Mouse (Mus musculus) naive thymus-derived CD4-positive, alpha-beta T cell, adult 2 months (primary cell): ENCODE measurements around the gene Zbtb5.
A peak's percentile ranks its signal among the peaks of the same experiment; 100 is the strongest.
"Not testable (repeated sequence)": the region's sequence is repeated elsewhere in the genome, so short reads cannot be mapped to it uniquely, and the experiment has no call there.

ENCODE experiments used
- DNase-seq: peaks from one replicate; pipeline ENCODE4 v3.0.0-alpha.2; 2011; ENCODE audit warnings: low read depth

Gene Zbtb5

DNA sequence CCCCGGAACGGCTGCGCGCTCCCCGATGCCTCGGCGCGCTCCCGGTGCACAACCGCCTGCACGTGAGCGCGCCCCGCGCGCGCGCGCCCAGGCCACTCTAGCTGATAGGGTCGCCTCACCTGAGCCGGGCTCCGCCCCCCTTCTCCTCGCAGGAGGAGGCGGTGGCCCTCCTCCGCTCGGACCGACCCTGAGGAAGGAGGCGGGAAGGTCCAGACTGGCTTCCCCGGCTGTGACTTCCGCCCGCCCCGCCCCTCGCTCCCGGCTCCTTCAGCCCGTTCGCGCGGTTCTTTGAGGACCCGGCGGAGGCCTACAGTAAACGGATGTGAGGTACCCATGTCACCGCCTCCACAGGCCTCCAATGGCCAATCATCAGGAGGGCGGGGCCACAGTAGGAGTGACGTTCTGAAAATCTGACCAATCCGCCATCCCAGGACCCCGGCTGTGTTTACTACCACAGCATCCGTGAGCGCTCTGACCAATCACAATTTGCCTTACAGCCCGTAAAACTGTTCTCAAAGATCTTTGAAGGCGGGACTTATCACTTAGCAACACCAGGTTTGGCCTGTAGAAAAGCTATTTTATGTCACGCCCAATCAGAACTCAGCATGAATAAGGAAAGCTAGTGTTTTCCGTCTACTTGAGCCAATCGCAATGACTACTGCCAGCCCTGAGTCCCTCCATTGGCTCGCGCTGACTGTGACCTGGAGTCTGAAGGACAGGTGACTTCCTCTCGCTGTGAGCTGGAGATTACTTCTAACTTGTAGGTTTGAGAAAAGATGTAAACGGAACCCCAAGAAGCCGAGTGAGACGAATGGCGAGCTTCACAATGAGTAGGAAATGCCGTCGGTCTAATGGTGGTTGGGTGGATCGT, at the start of gene Zbtb5:
Gene Zbtb5, minus strand, starts transcription at position 308 of the 871 bp plus-strand sequence.
- peak; percentile 100 for DNase-seq

DNA sequence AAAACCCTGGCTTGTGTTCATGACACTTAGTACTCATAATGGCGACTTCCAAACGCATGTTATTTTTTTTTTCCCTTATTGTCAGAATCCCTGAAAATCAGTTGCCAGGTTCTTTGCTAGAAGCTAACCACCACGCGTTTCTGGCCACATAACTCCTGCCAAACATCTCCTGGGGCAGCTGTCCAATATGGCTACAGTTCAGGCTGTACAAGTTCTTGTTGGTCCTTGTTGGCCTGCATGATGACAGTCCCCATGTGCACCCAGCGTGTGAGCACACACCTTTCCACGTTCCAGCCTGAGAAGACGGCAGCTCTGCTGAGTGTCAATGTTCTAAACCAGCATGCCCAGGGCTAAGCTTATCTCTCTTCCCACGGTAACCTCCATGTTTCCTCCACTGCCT, 43.2 kb upstream of the Zbtb5 start:
- no peak for DNase-seq

DNA sequence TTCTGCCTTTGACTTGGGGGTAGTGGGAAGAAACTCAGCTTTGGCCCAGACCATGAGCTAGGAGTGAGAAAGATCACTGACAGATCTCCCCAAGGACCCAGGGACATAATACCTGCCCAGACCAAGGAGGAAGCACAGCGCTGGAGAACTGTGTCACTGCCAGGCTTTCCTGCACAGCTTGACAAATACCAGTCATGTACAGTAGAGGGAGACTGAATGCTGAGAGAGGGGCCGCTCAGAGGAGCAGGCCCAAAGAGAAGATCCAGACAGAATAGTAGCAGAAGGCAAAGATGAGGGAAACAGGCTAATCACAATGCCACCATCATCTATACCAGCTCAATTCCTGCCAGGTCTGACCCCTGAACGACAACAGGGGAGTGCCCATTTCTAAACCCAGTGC, 42.6 kb upstream of the Zbtb5 start:
- DNase-seq = peak; percentile 9

DNA sequence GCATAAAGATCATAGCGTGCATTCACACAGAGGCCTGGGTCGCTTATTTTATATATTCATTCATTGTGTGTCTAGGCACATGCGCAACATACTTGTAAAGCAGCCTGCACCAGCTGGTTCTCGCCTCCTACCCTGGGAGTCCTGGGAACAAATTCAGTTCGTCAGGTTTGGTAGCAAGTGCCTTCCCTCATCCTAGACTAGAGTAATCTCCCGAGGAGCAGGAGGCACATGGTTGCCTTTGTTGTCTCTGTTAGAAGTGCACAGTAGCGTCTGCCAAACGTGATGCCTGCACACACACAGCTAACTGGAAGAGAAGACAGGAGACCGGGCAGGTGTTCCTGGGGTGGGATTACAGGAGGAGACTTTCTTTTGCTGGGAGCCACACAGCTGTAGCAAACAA, 35.7 kb upstream of the Zbtb5 start:
- no peak for DNase-seq

DNA sequence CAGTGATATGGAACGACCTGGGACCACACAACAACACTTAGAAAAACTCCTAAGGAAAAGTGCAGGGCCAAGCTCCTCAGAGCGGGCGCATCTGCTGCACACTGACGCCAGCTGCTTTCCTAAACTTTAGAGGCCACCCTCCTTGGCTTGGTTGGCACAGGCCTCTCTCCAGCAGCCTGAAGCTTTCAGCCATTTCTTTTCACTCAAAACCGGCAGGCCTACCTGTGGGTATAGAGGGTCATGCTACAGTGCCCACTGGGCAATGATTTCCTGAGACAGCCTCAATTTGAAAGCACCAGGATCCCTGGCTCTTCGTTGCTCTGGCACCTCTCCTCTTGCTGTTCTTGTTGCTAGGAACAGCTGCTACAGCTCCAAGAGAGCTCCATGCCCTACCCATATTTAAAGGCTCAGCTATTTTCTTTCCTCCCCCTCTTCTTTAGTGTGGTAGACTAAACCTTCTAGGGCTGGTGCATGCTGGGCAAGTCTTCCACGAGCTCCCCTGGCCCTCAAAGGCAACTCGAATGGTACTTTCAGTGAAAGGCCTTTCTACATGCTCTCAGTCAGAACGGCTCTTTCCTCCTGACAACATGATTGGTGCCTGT, 35.2 kb upstream of the Zbtb5 start:
- DNase-seq = no peak

DNA sequence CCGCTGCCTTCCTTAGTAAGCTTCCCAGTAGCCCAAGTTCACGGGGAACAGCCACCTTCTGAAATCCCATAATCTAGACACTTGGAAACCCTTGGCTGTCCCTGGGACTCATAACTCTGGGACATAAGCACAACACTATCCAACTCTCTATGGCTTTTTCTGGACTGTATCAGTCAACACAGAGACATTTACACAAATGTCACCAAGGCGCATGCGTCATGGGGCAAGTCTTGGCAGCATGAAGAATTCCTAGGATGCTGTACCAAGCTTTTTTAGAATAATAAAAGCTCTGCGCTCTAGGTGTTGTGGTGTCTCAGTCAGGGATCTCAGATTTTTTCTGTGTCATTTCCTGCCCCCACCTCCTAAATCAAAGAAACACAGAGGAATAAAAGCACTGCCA, 34.5 kb upstream of the Zbtb5 start:
- no peak for DNase-seq

DNA sequence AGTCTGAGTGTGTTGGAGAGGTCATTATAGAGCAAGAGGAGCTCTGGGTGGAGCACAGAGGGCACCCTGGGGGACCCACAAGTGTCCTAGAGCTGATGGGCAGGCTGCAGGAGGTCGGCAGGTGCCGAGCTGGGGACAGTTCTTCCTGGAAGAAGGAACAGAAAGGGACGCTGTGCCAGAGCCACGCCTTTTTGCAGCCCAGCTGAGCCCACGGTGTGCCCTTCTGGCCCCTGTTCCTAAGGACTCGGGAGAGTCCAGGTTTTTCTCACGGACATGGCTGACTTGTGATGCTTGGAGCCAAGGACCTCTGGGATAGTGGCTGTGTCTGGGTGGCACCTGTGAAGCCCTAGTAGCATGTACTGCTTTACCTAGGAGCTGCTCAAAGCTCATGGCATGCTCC, 28.6 kb upstream of the Zbtb5 start:
- DNase-seq = no peak

DNA sequence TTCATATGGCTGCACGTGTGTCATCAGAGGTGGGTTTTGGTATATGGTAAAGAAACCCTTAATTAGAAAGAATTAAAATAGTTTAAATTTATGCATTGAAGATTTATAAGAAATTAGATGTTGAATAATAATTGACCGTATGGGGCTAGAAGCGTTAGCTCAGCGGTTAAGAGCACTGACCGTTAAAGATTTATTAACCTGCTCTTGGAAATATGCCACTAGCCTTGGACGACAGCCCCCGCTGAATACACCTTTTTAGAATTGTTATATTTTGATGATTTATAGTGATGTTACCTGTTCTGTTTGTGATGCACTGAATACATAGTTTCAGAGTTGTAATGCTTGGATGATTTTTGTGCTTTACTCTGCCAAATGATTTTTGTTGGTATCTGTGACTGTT, 27.3 kb upstream of the Zbtb5 start:
- DNase-seq = not testable (repeated sequence)

DNA sequence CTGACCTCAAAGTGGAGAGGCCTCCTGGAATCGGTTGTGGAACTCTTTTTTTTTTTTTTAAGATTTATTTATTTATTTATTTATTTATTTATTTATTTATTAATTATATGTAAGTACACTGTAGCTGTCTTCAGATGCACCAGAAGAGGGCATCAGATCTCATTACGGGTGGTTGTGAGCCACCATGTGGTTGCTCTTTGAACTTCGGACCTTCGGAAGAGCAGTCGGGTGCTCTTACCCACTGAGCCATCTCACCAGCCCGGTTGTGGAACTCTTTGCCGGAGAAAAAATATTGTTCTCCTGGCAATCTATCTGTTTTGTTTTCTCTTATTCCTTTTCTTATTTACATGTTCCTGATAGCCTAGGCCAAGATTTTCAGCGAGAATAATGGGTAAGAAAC, 26.7 kb upstream of the Zbtb5 start:
- not testable (repeated sequence) for DNase-seq

DNA sequence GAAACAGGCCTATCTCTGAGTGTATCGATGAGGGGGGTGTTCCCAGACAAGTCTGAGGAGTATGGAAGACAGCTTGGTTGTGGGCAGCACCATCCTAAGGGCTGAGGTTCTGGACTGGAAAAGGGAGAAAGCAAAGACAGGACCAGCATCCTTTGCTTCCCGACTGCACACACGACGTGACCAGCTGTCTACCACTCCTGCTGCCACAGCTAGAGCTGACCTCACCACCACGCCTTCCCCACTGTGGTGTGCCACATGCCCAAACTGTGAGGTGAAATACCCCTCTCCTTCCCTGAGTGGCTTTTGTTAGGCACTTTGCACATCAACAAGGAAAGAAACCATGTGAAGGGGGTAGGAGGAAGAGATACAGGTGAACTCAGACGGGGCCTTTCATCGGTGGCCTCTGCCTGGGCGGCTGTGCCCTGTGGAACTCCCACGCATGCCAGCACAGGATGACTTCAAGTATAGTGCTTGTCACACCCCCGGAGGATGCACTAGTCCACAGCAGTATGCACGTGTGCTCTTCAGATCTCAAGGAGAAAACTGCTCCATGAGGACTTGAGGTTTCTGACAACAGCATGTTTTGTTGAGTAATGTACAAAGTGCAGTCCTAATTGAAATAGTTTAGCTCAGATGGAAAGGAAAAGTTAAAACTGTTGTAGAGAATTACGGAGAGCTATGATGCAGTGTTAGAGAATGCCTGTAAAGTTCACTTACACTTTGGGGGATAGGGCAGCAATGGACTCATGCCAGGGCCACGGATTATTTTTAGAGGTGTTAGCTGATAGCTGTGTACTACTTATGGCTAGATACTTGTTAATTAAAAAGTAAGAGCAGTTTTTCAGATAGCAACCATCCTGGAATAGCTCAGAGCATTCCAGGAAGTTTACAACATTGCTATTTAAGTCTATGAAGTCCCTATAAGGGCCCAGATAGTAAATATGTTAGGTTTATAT, 25.5 kb upstream of the Zbtb5 start:
- DNase-seq = no peak

DNA sequence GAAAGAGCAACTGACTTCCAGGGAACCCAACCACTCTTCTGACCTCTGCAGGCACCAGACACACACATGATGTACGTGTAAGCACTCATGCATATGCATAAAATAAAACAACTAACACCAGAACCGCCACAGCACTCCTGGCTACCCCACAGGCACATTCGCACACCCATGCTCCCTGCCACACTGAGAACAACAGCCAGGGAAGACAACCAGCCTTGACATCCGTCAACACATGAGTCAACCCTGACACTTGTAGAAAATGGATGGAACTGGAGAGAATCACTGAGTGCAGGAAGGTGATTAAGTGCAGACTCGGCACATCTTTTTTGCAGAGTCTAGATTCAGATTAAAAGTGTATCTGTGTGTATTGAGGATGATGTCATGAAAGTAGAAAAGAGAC, 24.4 kb upstream of the Zbtb5 start:
- DNase-seq = no peak

DNA sequence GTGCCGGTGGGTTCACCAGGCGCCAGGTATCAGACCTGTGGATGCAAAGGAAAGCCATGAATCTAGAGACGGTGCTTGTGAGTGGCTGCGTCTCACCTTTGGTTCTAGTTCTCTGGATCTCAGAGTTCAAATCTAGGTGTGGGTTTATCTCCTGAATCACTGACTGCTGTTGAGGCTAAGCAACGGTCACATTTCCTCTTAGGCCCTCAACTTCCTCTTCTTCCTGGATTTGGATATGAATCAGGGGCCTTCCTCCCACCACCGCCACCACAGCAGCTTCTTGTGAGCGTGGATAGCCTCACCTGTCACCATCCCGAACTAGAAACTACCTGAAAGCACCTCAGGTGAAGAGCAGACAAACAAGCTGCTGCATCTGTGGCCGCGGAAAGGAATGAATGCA, 23.8 kb upstream of the Zbtb5 start:
- DNase-seq = no peak

DNA sequence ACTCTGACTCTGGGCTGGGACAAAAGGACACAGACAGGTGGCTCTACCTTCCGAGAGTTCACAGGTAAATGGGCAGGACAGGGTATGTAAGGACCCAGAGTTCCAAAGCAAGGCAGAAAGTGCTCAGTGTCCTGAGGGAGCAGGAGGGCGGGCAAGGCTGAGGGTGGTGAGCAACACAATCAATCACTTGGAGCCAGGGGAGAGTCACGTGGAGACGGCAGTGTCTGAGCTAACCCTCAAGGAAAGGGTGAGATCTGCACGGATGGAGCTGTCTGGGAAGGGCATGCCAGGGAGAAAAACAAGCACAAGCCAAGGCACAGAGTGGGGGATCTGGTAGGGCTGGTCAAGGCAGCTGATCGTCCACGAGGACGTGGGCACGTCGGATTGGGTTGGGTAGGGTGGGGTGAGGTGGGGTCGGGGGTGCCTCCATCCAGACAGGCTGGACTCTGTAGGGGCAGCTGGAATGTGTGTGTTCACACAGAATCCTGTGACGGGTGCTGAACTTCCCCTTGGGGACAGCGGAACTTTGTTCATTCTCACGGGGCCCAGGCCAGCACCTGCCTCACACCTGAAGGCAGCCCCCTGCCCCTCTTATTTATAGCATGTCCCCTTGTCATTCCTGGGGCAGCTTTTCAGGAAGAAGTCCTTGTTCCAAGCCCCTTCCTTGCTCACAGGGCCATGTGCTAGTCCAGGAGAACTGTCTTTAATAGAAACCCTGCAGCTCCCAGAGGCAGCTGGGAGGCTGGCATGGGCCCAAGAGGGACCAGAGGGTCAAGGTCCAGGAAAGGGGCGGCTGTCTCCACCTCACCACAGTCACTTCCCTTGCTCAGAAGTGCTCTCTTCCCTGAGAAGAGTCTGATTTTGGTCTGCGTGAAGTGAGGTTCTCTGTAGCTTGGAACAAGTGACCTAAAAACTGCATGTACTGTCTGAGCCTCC, 22.7 kb upstream of the Zbtb5 start:
- no peak for DNase-seq

DNA sequence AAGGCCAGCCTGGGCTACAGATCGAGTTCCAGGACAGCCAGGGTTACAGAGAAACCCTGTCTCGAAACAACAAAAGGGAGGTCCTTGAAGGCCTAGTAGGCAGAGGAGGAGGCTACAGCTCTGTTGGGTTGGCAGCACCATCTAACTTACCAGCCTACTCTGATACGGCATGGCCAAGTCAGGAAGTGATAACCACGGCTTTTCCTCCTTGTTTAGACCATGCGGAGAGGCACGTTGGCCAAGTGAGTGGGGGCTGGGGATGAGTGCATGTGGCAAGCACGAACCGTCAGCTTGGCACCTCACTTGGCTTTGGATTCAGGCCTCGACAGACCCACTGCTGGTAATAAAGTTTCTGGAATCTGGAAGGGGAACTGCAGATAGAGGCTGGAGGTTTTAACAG, 20.4 kb upstream of the Zbtb5 start:
- DNase-seq = no peak

DNA sequence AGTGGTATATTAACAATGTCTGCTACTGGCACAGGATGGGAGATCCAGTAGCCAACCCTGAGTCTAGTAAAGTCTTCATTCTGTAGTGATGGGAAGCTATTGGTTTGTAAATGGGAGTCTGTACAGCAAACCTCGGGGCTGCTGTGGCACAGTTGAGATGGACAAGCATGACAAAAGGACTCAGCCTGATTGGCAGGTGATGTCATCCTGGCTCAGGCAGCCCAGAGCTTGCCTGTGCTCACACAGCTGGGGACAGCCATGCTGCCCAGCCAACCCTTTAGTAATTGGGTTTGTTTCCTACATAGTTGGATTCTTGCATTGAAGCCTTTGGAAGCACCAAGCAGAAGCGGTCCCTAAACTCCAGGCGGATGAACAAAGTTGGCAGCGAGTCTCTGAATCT, 14.2 kb upstream of the Zbtb5 start:
- no peak for DNase-seq

DNA sequence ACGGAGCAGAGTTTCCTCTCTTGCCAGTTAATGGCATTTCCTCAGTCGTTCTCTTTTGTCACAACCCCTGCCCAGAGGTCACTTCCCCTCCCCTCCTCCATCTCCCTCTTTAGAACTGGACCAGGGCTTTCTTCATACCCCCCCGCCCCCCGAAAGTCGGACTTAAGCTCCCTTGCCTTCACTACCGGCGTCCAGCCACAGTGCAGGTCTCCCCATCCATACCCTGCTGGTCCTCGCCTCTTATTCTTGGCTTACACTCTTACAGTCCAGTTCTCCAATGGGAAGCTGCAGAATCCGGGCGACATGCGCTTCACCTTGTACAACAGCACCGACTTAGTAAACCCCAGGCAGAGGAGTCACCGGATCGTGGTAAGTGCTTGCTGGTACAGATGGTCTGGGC, 6.8 kb upstream of the Zbtb5 start:
- DNase-seq = peak; percentile 35

DNA sequence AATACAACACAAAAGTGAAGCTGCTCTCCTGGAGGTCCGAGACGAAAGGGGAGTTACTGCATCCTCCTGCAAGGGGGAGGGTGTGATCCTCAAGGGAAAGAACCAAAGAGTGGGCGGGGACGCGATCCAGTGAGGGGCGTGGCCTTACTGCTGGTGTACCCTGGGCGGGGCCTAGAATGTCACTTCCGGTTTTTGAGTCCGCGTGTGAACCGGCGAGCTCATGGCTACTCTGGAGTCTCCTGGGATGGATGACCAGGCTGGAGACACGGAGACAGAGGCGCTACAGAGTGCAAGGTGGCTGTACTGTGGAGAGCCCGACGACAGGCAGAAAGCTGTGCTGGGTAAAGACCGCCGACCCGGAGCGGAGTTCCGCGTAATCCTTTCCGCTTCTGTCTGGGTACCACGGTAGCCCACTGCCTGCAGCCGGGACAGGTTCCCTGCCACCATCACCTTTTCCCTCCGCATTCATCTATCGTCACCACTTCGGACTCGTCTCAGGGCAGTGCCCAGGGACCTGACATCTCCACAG, 6.3 kb upstream of the Zbtb5 start, which contains the start of gene Polr1e:
Gene Polr1e, plus strand, starts transcription at position 132 of the 529 bp plus-strand sequence.
- peak; percentile 95 for DNase-seq

DNA sequence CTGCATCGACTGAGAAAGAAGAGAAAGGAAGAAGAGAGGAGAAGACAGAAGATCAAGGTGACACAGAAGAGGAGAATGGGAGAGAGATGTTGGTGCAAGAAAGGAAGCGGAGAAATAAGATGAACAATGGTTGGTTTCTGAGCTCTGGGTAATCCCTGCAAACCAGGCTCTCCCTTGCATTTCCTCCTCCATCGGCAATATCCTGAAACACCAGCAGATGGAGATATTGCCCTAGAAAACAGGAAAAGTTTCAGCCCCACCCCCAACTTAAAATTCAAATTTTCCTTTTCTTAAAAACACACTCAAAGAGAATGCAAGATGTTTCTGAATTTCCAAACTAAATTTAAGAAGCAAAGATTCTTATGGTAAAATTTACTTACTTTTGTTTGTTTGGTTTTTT, 3.4 kb upstream of the Zbtb5 start:
- peak; percentile 81 for DNase-seq

DNA sequence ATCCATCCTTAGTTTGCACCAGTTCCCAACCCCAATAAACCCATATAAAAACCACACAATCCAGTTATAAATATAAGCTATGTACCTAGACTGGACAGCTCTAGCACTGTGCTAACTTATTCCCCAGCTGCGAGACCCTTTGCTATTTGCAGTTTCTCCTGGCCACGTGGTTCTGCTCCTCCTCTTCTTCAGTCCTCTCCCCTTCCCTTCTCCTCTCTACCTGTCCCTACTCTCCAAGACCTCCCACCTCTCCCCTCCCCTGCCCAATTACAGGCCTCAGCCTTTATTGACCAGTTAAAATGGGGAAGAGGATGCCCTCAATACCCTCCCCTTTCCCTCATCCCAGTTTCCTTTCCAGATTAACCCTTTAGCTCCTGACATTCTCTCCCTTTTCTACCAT, 1.3 kb upstream of the Zbtb5 start:
- no peak for DNase-seq

DNA sequence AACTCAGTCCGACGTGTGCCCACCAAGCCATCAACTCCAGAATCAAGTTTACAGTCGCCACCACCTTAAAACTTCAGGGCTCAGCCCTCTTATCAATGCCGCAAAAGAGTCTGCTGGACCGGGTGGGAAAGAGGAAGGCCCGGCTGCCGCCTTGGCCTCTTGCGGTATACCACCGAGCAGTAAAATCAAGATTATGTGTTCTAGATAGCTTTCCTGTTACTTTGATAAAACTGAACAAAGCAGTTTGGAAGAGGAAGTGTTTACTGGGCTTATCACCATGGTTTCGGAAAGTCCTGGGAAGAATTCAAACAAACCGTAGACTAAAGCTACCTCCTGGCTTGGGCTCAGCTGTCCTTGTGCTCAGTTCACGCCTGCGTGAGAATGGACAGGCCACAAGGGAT, 819 bp upstream of the Zbtb5 start:
- DNase-seq = no peak

DNA sequence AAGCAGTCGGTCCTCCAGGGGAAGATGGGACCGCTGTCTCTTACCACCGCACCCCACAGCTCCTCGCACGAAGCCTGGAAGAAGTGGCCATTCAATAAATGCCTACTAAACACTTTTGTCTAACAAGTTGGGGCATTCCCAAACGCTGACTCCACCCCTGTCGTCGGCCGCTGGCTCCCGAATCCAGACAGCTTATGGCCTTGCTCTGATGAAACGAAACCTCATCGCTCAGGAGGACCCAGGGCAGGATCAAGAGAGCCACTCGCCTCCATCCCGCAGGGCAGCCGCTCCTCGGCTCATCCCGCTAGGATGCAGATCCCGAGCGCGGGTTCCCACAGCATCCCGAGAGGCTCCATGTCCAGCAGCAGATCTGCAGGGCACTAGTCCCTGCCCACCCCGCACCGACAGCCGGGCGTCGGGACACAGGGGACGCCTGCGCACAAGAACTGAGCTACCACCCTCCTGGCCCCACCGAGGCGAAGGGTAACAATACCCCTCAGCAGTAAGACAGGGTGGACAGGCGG, 569 bp downstream of the Zbtb5 start:
- peak; percentile 71 for DNase-seq
